Mouse (Mus musculus): ENCODE data around the gene Acmsd. TPM values are rescaled to one million over a fixed set of nuclear protein-coding genes. Genes with fewer than 3 reads are reported as not detected.
A peak's percentile ranks its signal among the peaks of the same experiment; 100 is the strongest.

Gene Acmsd
- polyA plus RNA-seq, 1 experiment from 2014 or later = 0.36 TPM

- ATAC-seq (ENCODE audit: insufficient read depth, low FRiP score) = no peak
- Histone ChIP-seq H3K36me3 (ENCODE audit: control insufficient read depth, insufficient read depth, low read length) (no peaks in the 10 kb centered on the region), H3K4me2 (ENCODE audit: low read depth, low read length) (no peak overlapping the region), H3K4me1 (ENCODE audit: control insufficient read depth, insufficient read depth, low read length) (peaks cover 4% of the 10 kb centered on the region; the same call in 1 of the 2 replicates), H3K9ac (ENCODE audit: low read length) (no peak overlapping the region), H3K27me3 (ENCODE audit: control insufficient read depth, insufficient read depth, low read length) (no peaks in the 10 kb centered on the region), H3K9me3 (replicated peaks; ENCODE audit: control insufficient read depth, low read length) (no peaks in the 10 kb centered on the region), H3K4me3 (replicated peaks; ENCODE audit: low read length) (no peak overlapping the region), H3K27ac (ENCODE audit: low read length) (no peak overlapping the region)
- 56% methylated on average over 1 of the region's 1 CpGs for WGBS
These were observed 56.7 kb downstream of the Acmsd start for GRCm38 (mm10) chr1:127785882-127786281.

DNA sequence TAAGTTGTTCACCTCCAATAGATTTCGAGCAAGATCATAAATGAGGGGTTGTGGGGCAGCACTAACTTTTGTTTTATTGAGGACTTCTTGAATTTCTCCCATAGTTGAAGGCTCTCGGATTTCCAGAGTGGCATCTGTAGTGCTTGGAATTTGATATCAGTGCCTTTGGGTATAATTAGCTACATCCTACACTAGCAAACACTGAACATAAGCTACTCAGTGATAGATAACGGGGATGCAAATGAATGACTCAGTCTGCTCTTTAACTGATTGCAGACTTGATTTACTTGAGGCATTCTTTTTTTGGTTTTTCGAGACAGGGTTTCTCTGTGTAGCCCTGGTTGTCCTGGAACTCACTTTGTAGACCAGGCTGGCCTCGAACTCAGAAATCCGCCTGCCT, 59.7 kb downstream of the Acmsd start:
- Histone ChIP-seq H3K27ac (ENCODE audit: low read length) (no peak overlapping the region), H3K9ac (ENCODE audit: low read length) (no peak overlapping the region), H3K4me1 (ENCODE audit: control insufficient read depth, insufficient read depth, low read length) (peaks cover 2% of the 10 kb centered on the region; the same call in 1 of the 2 replicates), H3K4me2 (ENCODE audit: low read depth, low read length) (no peak overlapping the region), H3K4me3 (replicated peaks; ENCODE audit: low read length) (no peak overlapping the region), H3K9me3 (replicated peaks; ENCODE audit: control insufficient read depth, low read length) (no peaks in the 10 kb centered on the region), H3K27me3 (ENCODE audit: control insufficient read depth, insufficient read depth, low read length) (no peaks in the 10 kb centered on the region), H3K36me3 (ENCODE audit: control insufficient read depth, insufficient read depth, low read length) (peaks cover 4% of the 10 kb centered on the region; the same call in 1 of the 2 replicates)
- WGBS = 84% methylated on average over 6 of the region's 6 CpGs
- ATAC-seq (ENCODE audit: insufficient read depth, low FRiP score) = no peak

GRCm38 (mm10) chr1:127793459-127793858, 64.2 kb downstream of the Acmsd start:
- WGBS = 89% methylated on average over 1 of the region's 1 CpGs
- Histone ChIP-seq H3K9me3 (replicated peaks; ENCODE audit: control insufficient read depth, low read length) (no peaks in the 10 kb centered on the region), H3K27me3 (ENCODE audit: control insufficient read depth, insufficient read depth, low read length) (no peaks in the 10 kb centered on the region), H3K36me3 (ENCODE audit: control insufficient read depth, insufficient read depth, low read length) (peaks cover 7% of the 10 kb centered on the region; the same call in 1 of the 2 replicates), H3K4me3 (replicated peaks; ENCODE audit: low read length) (no peak overlapping the region), H3K4me2 (ENCODE audit: low read depth, low read length) (no peak overlapping the region), H3K9ac (ENCODE audit: low read length) (no peak overlapping the region), H3K27ac (ENCODE audit: low read length) (no peak overlapping the region), H3K4me1 (ENCODE audit: control insufficient read depth, insufficient read depth, low read length) (peaks cover 5% of the 10 kb centered on the region; the same call in 1 of the 2 replicates)
- no peak for ATAC-seq (ENCODE audit: insufficient read depth, low FRiP score)

DNA sequence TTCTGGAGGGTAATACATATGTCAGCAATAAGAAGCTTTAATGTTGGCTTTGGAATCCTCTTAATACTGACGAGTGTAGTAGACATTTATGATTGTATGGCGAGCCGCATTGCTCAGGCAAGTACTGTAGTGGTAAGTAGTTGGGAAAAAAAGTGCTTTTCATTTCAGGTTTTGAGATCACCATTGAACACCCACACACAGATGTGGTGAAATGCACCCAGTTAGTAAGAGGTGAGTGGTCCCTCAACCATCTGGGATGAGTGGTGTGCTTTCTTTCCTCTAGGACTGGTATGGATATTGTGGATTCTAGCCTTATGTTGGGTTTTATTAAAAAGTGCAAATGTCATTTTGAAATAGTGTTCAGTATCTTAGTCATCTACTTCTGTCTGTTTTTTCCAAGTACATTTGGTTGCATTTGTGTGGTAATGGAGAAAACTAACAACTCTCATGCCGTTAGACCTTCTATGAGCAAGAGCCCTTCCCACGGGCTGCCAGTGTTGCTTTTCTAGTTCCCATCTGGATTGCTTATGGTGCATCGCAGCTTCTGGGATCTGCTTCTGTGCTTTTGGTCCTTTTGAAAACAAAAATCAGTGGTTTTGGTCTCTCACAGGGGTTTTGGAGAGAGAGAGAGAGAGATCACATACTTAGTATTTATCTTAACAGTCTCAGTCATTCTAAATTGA, 66.0 kb downstream of the Acmsd start:
- Histone ChIP-seq H3K36me3 (ENCODE audit: control insufficient read depth, insufficient read depth, low read length) (peaks cover 11% of the 10 kb centered on the region), H3K4me1 (ENCODE audit: control insufficient read depth, insufficient read depth, low read length) (peaks cover 5% of the 10 kb centered on the region; the same call in 1 of the 2 replicates), H3K4me3 (replicated peaks; ENCODE audit: low read length) (no peak overlapping the region), H3K27me3 (ENCODE audit: control insufficient read depth, insufficient read depth, low read length) (no peaks in the 10 kb centered on the region), H3K9me3 (replicated peaks; ENCODE audit: control insufficient read depth, low read length) (no peaks in the 10 kb centered on the region), H3K9ac (ENCODE audit: low read length) (no peak overlapping the region), H3K27ac (ENCODE audit: low read length) (no peak overlapping the region), H3K4me2 (ENCODE audit: low read depth, low read length) (no peak overlapping the region)
- WGBS = 87% methylated on average over 6 of the region's 6 CpGs
- no peak for ATAC-seq (ENCODE audit: insufficient read depth, low FRiP score)

DNA sequence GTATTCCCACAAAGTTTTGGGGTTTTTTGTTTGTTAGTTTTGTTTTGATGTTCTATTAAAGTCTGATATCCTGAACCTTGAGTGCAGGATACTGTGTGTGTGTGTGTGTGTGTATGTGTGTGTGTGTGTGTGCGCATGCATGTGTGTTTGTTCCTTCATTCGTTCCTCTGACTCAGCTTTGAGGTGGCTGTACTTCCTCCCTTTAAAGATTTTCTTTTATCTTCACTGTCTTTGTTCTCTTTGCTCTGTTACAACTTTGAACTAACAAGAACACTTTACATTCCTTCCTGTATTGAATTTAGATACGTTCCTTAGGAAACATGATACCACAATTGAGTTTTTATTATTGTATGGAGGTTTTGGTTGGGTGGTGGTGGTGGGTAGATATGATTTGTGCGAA, 67.1 kb downstream of the Acmsd start:
- Histone ChIP-seq H3K9ac (ENCODE audit: low read length) (no peak overlapping the region), H3K9me3 (replicated peaks; ENCODE audit: control insufficient read depth, low read length) (no peaks in the 10 kb centered on the region), H3K27me3 (ENCODE audit: control insufficient read depth, insufficient read depth, low read length) (no peaks in the 10 kb centered on the region), H3K4me3 (replicated peaks; ENCODE audit: low read length) (no peak overlapping the region), H3K4me1 (ENCODE audit: control insufficient read depth, insufficient read depth, low read length) (peaks cover 5% of the 10 kb centered on the region; the same call in 1 of the 2 replicates), H3K27ac (ENCODE audit: low read length) (peak overlapping the region; percentile 53; the same call in 1 of the 2 replicates), H3K4me2 (ENCODE audit: low read depth, low read length) (no peak overlapping the region), H3K36me3 (ENCODE audit: control insufficient read depth, insufficient read depth, low read length) (peaks cover 11% of the 10 kb centered on the region)
- ATAC-seq (ENCODE audit: insufficient read depth, low FRiP score) = no peak
- WGBS = 54% methylated on average over 4 of the region's 4 CpGs

- Histone ChIP-seq H3K27me3 (ENCODE audit: control insufficient read depth, insufficient read depth, low read length) (no peaks in the 10 kb centered on the region), H3K36me3 (ENCODE audit: control insufficient read depth, insufficient read depth, low read length) (peaks cover 11% of the 10 kb centered on the region), H3K9ac (ENCODE audit: low read length) (no peak overlapping the region), H3K4me1 (ENCODE audit: control insufficient read depth, insufficient read depth, low read length) (peaks cover 5% of the 10 kb centered on the region; the same call in 1 of the 2 replicates), H3K4me3 (replicated peaks; ENCODE audit: low read length) (no peak overlapping the region), H3K9me3 (replicated peaks; ENCODE audit: control insufficient read depth, low read length) (no peaks in the 10 kb centered on the region), H3K27ac (ENCODE audit: low read length) (peak overlapping the region; percentile 53), H3K4me2 (ENCODE audit: low read depth, low read length) (no peak overlapping the region)
- 60% methylated on average over 1 of the region's 1 CpGs for WGBS
- no peak for ATAC-seq (ENCODE audit: insufficient read depth, low FRiP score)
These were observed 67.5 kb downstream of the Acmsd start for GRCm38 (mm10) chr1:127796752-127797151.

GRCm38 (mm10) chr1:127802916-127803315, 73.7 kb downstream of the Acmsd start:
- no peak for ATAC-seq (ENCODE audit: insufficient read depth, low FRiP score)

DNA sequence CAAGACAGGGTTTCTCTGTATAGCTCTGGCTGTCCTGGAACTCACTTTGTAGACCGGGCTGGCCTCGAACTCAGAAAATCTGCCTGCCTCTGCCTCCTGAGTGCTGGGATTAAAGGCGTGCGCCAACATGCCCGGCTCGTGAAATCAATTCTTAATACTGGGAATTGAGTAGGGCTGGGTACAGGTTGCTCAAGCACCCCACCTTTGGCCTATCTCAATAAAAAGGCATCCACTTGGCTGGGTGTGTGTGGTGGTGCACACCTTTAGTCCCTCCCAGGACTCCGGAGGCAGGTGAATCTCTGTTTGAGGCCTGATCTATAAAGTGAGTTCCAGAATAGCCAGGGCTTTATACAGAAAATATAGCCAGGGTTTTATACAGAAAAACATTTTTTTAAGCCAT, 79.5 kb downstream of the Acmsd start:
- Histone ChIP-seq H3K4me1 (ENCODE audit: control insufficient read depth, insufficient read depth, low read length) (no peaks in the 10 kb centered on the region), H3K4me3 (replicated peaks; ENCODE audit: low read length) (no peak overlapping the region), H3K4me2 (ENCODE audit: low read depth, low read length) (no peak overlapping the region), H3K27ac (ENCODE audit: low read length) (no peak overlapping the region), H3K9me3 (replicated peaks; ENCODE audit: control insufficient read depth, low read length) (no peaks in the 10 kb centered on the region), H3K36me3 (ENCODE audit: control insufficient read depth, insufficient read depth, low read length) (peaks cover 7% of the 10 kb centered on the region), H3K27me3 (ENCODE audit: control insufficient read depth, insufficient read depth, low read length) (no peaks in the 10 kb centered on the region), H3K9ac (ENCODE audit: low read length) (no peak overlapping the region)
- ATAC-seq (ENCODE audit: insufficient read depth, low FRiP score) = no peak
- WGBS = 93% methylated on average over 7 of the region's 7 CpGs

More at GRCm38 (mm10) chr1:127802916-127803315, 73.7 kb downstream of the Acmsd start:
- Histone ChIP-seq H3K36me3 (ENCODE audit: control insufficient read depth, insufficient read depth, low read length) (peaks cover 23% of the 10 kb centered on the region), H3K4me3 (replicated peaks; ENCODE audit: low read length) (no peak overlapping the region), H3K9ac (ENCODE audit: low read length) (no peak overlapping the region), H3K4me1 (ENCODE audit: control insufficient read depth, insufficient read depth, low read length) (no peaks in the 10 kb centered on the region), H3K27me3 (ENCODE audit: control insufficient read depth, insufficient read depth, low read length) (no peaks in the 10 kb centered on the region), H3K27ac (ENCODE audit: low read length) (no peak overlapping the region), H3K4me2 (ENCODE audit: low read depth, low read length) (no peak overlapping the region), H3K9me3 (replicated peaks; ENCODE audit: control insufficient read depth, low read length) (no peaks in the 10 kb centered on the region)
- 85% methylated on average over 8 of the region's 8 CpGs for WGBS

DNA sequence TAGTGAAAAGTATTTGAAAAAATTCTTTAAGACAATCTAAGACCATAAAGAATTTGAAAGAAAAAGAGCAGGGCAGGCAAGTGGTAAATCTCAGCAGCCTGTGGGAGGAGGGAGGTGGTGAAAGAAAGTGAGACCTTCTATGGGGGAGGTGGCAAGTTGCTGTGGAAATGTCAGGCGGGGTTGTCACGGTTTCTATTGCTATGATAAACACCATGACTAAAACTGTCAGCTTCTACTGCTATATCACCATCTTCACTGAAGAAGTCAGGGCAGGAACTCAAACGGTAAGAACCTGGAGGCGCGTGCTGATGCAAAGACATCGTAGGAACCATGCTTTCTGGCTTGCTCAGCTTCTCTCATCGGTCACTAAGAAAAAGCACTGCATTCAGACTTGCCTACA, 83.7 kb downstream of the Acmsd start:
- H3K9ac ChIP-seq (ENCODE audit: low read length) = no peak overlapping the region
- no peaks in the 10 kb centered on the region for H3K4me1 ChIP-seq (ENCODE audit: control insufficient read depth, insufficient read depth, low read length)
- H3K4me3 ChIP-seq (replicated peaks; ENCODE audit: low read length) = no peak overlapping the region
- H3K9me3 ChIP-seq (replicated peaks; ENCODE audit: control insufficient read depth, low read length) = no peaks in the 10 kb centered on the region
- no peak overlapping the region for H3K27ac ChIP-seq (ENCODE audit: low read length)
- 63% methylated on average over 7 of the region's 7 CpGs for WGBS
- no peaks in the 10 kb centered on the region for H3K36me3 ChIP-seq (ENCODE audit: control insufficient read depth, insufficient read depth, low read length)
- H3K4me2 ChIP-seq (ENCODE audit: low read depth, low read length) = no peak overlapping the region
- no peak for ATAC-seq (ENCODE audit: insufficient read depth, low FRiP score)
- H3K27me3 ChIP-seq (ENCODE audit: control insufficient read depth, insufficient read depth, low read length) = no peaks in the 10 kb centered on the region

All from stomach, embryonic 16.5 days (tissue).